Mouse (Mus musculus): ENCODE data around the gene Agap3. TPM values are rescaled to one million over a fixed set of nuclear protein-coding genes. Genes with fewer than 3 reads are reported as not detected.
A peak's percentile ranks its signal among the peaks of the same experiment; 100 is the strongest.

Agap3 gene
- polyA plus RNA-seq, 1 experiment from 2014 or later: 41.3 TPM

- WGBS: 25% methylated on average over 26 of the region's 26 CpGs
- no peak overlapping the region for H3K9ac ChIP-seq
- ATAC-seq (ENCODE audit: borderline replicate concordance, extremely low read depth, low FRiP score, low TSS enrichment): peak; percentile 62; the same call in 1 of the 2 replicates
Measured at GRCm38 (mm10) chr5:24550598-24551316, 98.8 kb downstream of the Agap3 start.

GRCm38 (mm10) chr5:24551317-24551688 is 99.3 kb downstream of the Agap3 start:
- H3K36me3 ChIP-seq: no peaks in the 10 kb centered on the region
- H3K27me3 ChIP-seq: no peaks in the 10 kb centered on the region
- H3K9ac ChIP-seq: no peak overlapping the region
- peak; percentile 33; the same call in 1 of the 2 replicates for ATAC-seq (ENCODE audit: borderline replicate concordance, extremely low read depth, low FRiP score, low TSS enrichment)
- H3K4me3 ChIP-seq: no peak overlapping the region
- H3K9me3 ChIP-seq: no peaks in the 10 kb centered on the region
- H3K27ac ChIP-seq: no peak overlapping the region
- 52% methylated on average over 2 of the region's 2 CpGs for WGBS
- peaks cover 11% of the 10 kb centered on the region for H3K4me1 ChIP-seq
- peak overlapping the region; percentile 44 for H3K4me2 ChIP-seq

More at GRCm38 (mm10) chr5:24550598-24551316, 98.8 kb downstream of the Agap3 start:
- Histone ChIP-seq H3K4me1 (peaks cover 11% of the 10 kb centered on the region), H3K4me3 (no peak overlapping the region), H3K4me2 (peak overlapping the region; percentile 44), H3K9me3 (no peaks in the 10 kb centered on the region), H3K27ac (no peak overlapping the region), H3K36me3 (no peaks in the 10 kb centered on the region), H3K27me3 (no peaks in the 10 kb centered on the region)

Other genes with a start within 250 kb of the Agap3 start
- 6.0 and 7.0 TPM in 2 replicates for gene Kcnh2, start 100.6 kb upstream of the Agap3 start, polyA plus RNA-seq (2015; fragmentation: Nextera tagmentation; extraction: Ambion mirVana)
- gene Nos3, start 87.4 kb upstream of the Agap3 start, polyA plus RNA-seq (2015; fragmentation: Nextera tagmentation; extraction: Ambion mirVana): 17.1 and 18.8 TPM in 2 replicates
- gene Atg9b, start 60.0 kb upstream of the Agap3 start, polyA plus RNA-seq (2015; fragmentation: Nextera tagmentation; extraction: Ambion mirVana): 0.64 and 0.77 TPM in 2 replicates
- 44.7 and 49.6 TPM in 2 replicates for gene Abcb8, start 58.5 kb upstream of the Agap3 start, polyA plus RNA-seq (2015; fragmentation: Nextera tagmentation; extraction: Ambion mirVana)
- 0.16 TPM in 2 replicates for gene Asic3, start 38.8 kb upstream of the Agap3 start, polyA plus RNA-seq (2015; fragmentation: Nextera tagmentation; extraction: Ambion mirVana)
- gene Cdk5, start 28.6 kb upstream of the Agap3 start, polyA plus RNA-seq (2015; fragmentation: Nextera tagmentation; extraction: Ambion mirVana): 38.6 and 43.4 TPM in 2 replicates
- gene Slc4a2, start 28.3 kb upstream of the Agap3 start, polyA plus RNA-seq (2015; fragmentation: Nextera tagmentation; extraction: Ambion mirVana): 40.4 and 44.4 TPM in 2 replicates
- gene Fastk, start 6.9 kb upstream of the Agap3 start, polyA plus RNA-seq (2015; fragmentation: Nextera tagmentation; extraction: Ambion mirVana): 91.2 and 96.3 TPM in 2 replicates
- 15.9 and 18.7 TPM in 2 replicates for gene Tmub1, start 4.3 kb upstream of the Agap3 start, polyA plus RNA-seq (2015; fragmentation: Nextera tagmentation; extraction: Ambion mirVana)
- gene Gbx1, start 75.0 kb downstream of the Agap3 start, polyA plus RNA-seq (2015; fragmentation: Nextera tagmentation; extraction: Ambion mirVana): not detected in 2 replicates
- 0.36 and 0.59 TPM in 2 replicates for gene Asb10, start 88.8 kb downstream of the Agap3 start, polyA plus RNA-seq (2015; fragmentation: Nextera tagmentation; extraction: Ambion mirVana)
- not detected in 2 replicates for gene 4931409K22Rik, start 104.6 kb downstream of the Agap3 start, polyA plus RNA-seq (2015; fragmentation: Nextera tagmentation; extraction: Ambion mirVana)
- gene Abcf2, start 125.3 kb downstream of the Agap3 start, polyA plus RNA-seq (2015; fragmentation: Nextera tagmentation; extraction: Ambion mirVana): 108 and 110 TPM in 2 replicates
- gene Chpf2, start 134.6 kb downstream of the Agap3 start, polyA plus RNA-seq (2015; fragmentation: Nextera tagmentation; extraction: Ambion mirVana): 21.7 and 21.8 TPM in 2 replicates
- 28.5 and 29.7 TPM in 2 replicates for gene Smarcd3, start 172.2 kb downstream of the Agap3 start, polyA plus RNA-seq (2015; fragmentation: Nextera tagmentation; extraction: Ambion mirVana)
- 33.5 and 33.9 TPM in 2 replicates for gene Nub1, start 233.4 kb downstream of the Agap3 start, polyA plus RNA-seq (2015; fragmentation: Nextera tagmentation; extraction: Ambion mirVana)